In the genomic region with DNA sequence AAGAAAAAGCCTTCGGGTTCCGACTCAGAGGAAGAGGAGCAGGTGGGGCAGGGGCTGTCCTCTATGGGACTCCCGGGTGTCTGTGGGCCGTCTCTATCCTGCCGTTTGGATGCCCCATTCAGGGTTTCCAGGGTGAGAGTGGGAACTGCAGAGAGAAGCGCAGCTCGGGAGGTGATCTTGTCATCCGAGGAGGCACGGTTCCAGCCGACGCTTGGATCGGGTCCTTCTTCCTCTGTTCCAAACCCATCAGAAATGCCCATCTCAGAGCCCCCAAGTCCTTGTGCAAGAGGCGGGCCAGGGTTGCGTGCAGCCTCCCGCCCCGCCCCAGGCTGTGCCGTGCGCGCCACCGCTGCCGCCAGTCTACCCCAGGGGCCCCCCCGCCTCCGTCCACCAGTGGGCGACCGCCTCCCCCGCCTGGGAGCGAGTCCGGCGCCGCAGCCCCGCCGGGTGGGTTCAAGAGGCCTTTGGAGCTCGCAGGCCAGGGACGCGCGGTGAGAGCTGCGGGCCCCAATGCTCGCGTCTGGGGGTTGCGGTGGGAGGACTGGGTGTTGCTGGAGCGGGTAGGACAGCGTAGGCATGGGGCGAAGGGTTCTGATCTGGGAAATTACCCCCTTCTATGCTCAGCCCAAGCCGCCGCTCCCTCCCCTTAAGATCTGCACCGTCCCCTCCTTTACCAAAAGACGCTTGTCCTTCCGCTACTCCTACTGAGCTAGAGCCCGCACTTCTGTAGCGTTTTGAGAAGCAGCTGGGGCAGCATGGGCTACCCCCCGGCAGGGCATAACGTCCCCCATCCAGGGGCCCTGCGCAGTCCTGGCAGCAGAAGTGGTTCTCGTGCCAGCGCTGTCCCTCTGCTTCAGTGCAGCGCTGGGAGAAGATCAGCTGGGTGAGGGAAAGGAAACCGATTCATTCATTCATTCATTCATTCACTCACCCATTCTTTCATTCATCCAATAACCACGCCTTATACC, we compare ENCODE assay signal across 8 mouse cellular contexts. TPM values are rescaled to one million over a fixed set of nuclear protein-coding genes. Genes with fewer than 3 reads are reported as not detected.
DNase-seq lines count a peak whose midpoint lies in the region; ATAC-seq lines count a peak whose summit lies in the region.

Gene Frs3 (plus strand): TSS at position 423 of the 968 bp plus-strand sequence.

- peaks cover 5% of the 10 kb centered on the region; the same call in 1 of the 2 replicates for H3K4me1 ChIP-seq in embryonic facial prominence, embryonic 14.5 days (ENCODE audit: control insufficient read depth, insufficient read depth, low read length)
- peaks cover 7% of the 10 kb centered on the region; the same call in 1 of the 2 replicates for H3K4me1 ChIP-seq in kidney, embryonic 14.5 days (ENCODE audit: control insufficient read depth, insufficient read depth, low read length)
- H3K4me1 ChIP-seq in liver, embryonic 11.5 days (replicated peaks; ENCODE audit: control insufficient read depth, insufficient read depth, low read length), result peaks cover 11% of the 10 kb centered on the region

- H3K27me3 ChIP-seq in embryonic facial prominence, embryonic 14.5 days (replicated peaks; ENCODE audit: control insufficient read depth, insufficient read depth, low read length), result no peaks in the 10 kb centered on the region
- H3K27me3 ChIP-seq in kidney, embryonic 14.5 days (ENCODE audit: control insufficient read depth, insufficient read depth, low read length), result 0 out of 2 replicates have a peak, but pooled peaks cover 7% of the 10 kb centered on the region
- H3K27me3 ChIP-seq in liver, embryonic 11.5 days (replicated peaks; ENCODE audit: control insufficient read depth, insufficient read depth, low read length), result peaks cover 5% of the 10 kb centered on the region

- H3K9ac ChIP-seq in embryonic facial prominence, embryonic 14.5 days (ENCODE audit: low read depth, low read length), result peak within 1 kb of the TSS; percentile 92
- peak within 1 kb of the TSS; percentile 81 for H3K9ac ChIP-seq in kidney, embryonic 14.5 days (ENCODE audit: low read depth, low read length)
- peak within 1 kb of the TSS; percentile 83 for H3K9ac ChIP-seq in liver, embryonic 11.5 days (ENCODE audit: low read depth, low read length)

- peak within 1 kb of the TSS; percentile 98 for H3K4me2 ChIP-seq in embryonic facial prominence, embryonic 14.5 days (ENCODE audit: low read depth, low read length)
- peak within 1 kb of the TSS; percentile 86 for H3K4me2 ChIP-seq in kidney, embryonic 14.5 days (replicated peaks; ENCODE audit: low read depth, low read length)
- H3K4me2 ChIP-seq in liver, embryonic 11.5 days, result peak within 1 kb of the TSS; percentile 95

- H3K9me3 ChIP-seq in embryonic facial prominence, embryonic 14.5 days (ENCODE audit: control insufficient read depth, low read length), result no peaks in the 10 kb centered on the region
- no peaks in the 10 kb centered on the region for H3K9me3 ChIP-seq in kidney, embryonic 14.5 days (ENCODE audit: control insufficient read depth, low read length)
- H3K9me3 ChIP-seq in liver, embryonic 11.5 days (ENCODE audit: control insufficient read depth, low read length), result no peaks in the 10 kb centered on the region

- peaks cover 23% of the 10 kb centered on the region for H3K36me3 ChIP-seq in embryonic facial prominence, embryonic 14.5 days (ENCODE audit: control insufficient read depth, insufficient read depth, low read length)
- H3K36me3 ChIP-seq in kidney, embryonic 14.5 days (ENCODE audit: control insufficient read depth, insufficient read depth, low read length), result peaks cover 23% of the 10 kb centered on the region
- H3K36me3 ChIP-seq in liver, embryonic 11.5 days (ENCODE audit: control insufficient read depth, insufficient read depth, low read length), result peaks cover 13% of the 10 kb centered on the region; the same call in 1 of the 2 replicates

- WGBS in embryonic facial prominence, embryonic 14.5 days, result under 1% methylated on average over 34 of the region's 58 CpGs
- 2% methylated on average over 57 of the region's 58 CpGs for WGBS in kidney, embryonic 14.5 days
- WGBS in liver, embryonic 11.5 days, result 1% methylated on average over 58 of the region's 58 CpGs

- peak; percentile 66 for ATAC-seq in embryonic facial prominence, embryonic 14.5 days (ENCODE audit: low read depth)
- peak; percentile 44 for ATAC-seq in kidney, embryonic 14.5 days (ENCODE audit: low FRiP score, low TSS enrichment)
- peak; percentile 67 for ATAC-seq in liver, embryonic 11.5 days (replicated peaks; ENCODE audit: low FRiP score)
- peak; percentile 7; the same call in 1 of the 2 replicates for ATAC-seq in monocyte, adult 5-6 weeks (replicated peaks; ENCODE audit: insufficient number of reproducible peaks, low FRiP score, low TSS enrichment, poor library complexity, severe bottlenecking)

- peak within 1 kb of the TSS; percentile 89 for H3K4me3 ChIP-seq in embryonic facial prominence, embryonic 14.5 days (ENCODE audit: low read depth, low read length)
- H3K4me3 ChIP-seq in kidney, embryonic 14.5 days (ENCODE audit: low read length), result peak within 1 kb of the TSS; percentile 88
- H3K4me3 ChIP-seq in liver, embryonic 11.5 days (ENCODE audit: low read depth, low read length), result peak within 1 kb of the TSS; percentile 81

- DNase-seq in CD4-positive helper T cell, adult 2 months (ENCODE audit: low read depth, low spot score), result peak; percentile 65
- peak; percentile 37 to 58 for DNase-seq in adrenal gland, postnatal 4 days (ENCODE audit: low spot score in 2 of 2)
- peak; percentile 80 for DNase-seq in embryonic facial prominence, embryonic 14.5 days (ENCODE audit: low spot score)
- peak; percentile 56 to 67 for DNase-seq in heart, adult 9 months (ENCODE audit: low spot score in 2 of 2)
- peak; percentile 83 for DNase-seq in liver, embryonic 11.5 days (ENCODE audit: low spot score)
- peak; percentile 65 to 84 for DNase-seq in spleen, postnatal 4 days (ENCODE audit: low spot score in 2 of 2)

- H3K27ac ChIP-seq in embryonic facial prominence, embryonic 14.5 days (replicated peaks; ENCODE audit: low read depth, low read length), result peak within 1 kb of the TSS; percentile 87
- peak within 1 kb of the TSS; percentile 52 for H3K27ac ChIP-seq in kidney, embryonic 14.5 days (ENCODE audit: low read depth, low read length)
- H3K27ac ChIP-seq in liver, embryonic 11.5 days (ENCODE audit: low read depth, low read length), result peak within 1 kb of the TSS; percentile 75

RNA-seq across cellular contexts. Expression of gene Frs3, which starts in this region (rescaled TPM):
- 10 to 100 TPM in 1 of 2 experiments, 1 to 10 TPM in 1; 9.3 to 12.4 TPM for total RNA-seq in adrenal gland, postnatal 4 days (2021)
- polyA plus RNA-seq in embryonic facial prominence, embryonic 14.5 days (2014; fragmentation: Nextera tagmentation; extraction: Ambion mirVana), result 4.0 and 4.2 TPM in 2 replicates
- 2.9 and 4.6 TPM in 2 replicates for polyA plus RNA-seq in kidney, embryonic 14.5 days (2014; fragmentation: Nextera tagmentation; extraction: Ambion mirVana)
- polyA plus RNA-seq in liver, embryonic 11.5 days (2014; fragmentation: Nextera tagmentation; extraction: Ambion mirVana), result 2.3 and 3.5 TPM in 2 replicates
- 0.38 to 1.4 TPM (median 1.3 TPM) in 3 replicates for total RNA-seq in monocyte, adult 5-6 weeks (2017)

Comparison
In these comparisons a context has a peak if more than half of its experiments do, and no peak if none do; other contexts are left out.
1. Peak in every context shown above with its lines: DNase-seq, ATAC-seq, H3K4me3 ChIP-seq and H3K27ac ChIP-seq.
2. ATAC-seq: peak in every context shown above with its lines; median percentile 67 in liver, embryonic 11.5 days; 66 in embryonic facial prominence, embryonic 14.5 days; 44 in kidney, embryonic 14.5 days; 7 in monocyte, adult 5-6 weeks.